Mouse (Mus musculus): ENCODE measurements around the gene Ncln.
"Not testable (repeated sequence)": the region's sequence is repeated elsewhere in the genome, so short reads cannot be mapped to it uniquely, and the experiment has no call there.

The Ncln gene

DNA sequence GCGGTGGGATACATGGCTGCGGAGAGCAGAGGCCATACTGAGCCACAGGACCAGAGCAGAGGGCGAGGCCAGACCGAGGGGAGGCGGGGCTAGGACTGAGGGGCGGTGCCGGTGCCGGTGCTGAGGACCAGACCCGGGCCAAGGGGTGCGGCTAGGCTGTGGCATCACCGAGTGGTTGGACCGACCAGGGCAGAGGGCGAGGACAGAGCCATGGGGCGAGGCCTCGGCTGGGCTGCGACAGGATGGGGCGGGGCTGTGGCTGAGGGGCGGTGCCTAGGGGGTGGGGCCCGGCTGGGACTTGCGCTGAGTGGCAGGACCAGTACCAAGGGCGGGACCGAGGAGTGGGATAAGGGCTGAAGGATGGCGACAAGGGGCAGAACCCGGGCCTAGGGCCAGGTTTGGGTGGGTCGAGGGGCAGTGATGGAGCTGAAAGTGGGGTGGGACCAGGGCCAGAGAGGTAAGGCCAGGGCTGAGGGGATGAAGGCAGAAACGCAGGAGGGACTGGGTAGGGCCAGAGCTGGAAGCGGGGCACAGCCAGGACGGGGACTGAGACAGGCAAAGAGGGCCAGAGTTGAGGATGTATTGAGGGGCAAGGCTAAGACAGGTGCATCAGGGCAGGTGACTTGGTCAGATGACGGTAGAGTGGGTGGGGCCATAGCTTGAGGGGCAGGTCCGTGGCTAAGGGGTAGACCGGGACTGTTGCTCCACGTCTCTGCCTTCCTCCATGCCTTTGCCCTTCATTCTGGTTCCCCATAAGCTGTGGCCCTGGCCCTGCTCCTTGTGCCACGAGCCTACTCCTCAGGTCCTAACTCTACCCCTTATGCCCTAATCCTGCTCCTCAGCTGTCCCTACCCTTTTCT is 31.6 kb downstream of the Ncln start:
- DNase-seq (ENCODE audit: low read depth in 1 of 2, low spot score in 2 of 2) = no peak

DNA sequence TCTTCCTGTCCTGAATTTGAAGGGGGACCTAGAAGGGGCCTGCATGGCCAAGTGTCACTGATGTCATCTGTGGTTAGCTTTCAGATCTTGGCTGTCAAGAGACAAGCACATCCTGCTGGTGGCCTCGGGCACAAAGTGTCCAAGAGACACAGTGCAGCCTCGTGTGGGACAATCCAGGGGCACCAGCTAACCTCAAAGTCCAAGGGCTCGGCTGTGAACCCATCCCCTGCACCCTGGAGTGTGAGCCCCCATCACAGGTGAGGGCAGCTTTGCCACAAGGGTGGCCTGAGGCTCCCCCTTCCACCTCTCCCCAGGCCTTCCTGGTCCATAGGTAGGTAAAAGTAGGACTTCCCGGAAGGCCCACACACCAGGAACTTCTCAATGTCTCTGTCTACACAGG is 32.7 kb downstream of the Ncln start:
- no peak for DNase-seq (ENCODE audit: low read depth in 1 of 2, low spot score in 2 of 2)

GRCm38 (mm10) chr10:81462917-81463316 is 33.3 kb downstream of the Ncln start:
- no peak for DNase-seq (ENCODE audit: low read depth in 1 of 2, low spot score in 2 of 2)

- DNase-seq (ENCODE audit: low read depth in 1 of 2, low spot score in 2 of 2) = no peak
Observed at GRCm38 (mm10) chr10:81462415-81462804, 33.8 kb downstream of the Ncln start.

DNA sequence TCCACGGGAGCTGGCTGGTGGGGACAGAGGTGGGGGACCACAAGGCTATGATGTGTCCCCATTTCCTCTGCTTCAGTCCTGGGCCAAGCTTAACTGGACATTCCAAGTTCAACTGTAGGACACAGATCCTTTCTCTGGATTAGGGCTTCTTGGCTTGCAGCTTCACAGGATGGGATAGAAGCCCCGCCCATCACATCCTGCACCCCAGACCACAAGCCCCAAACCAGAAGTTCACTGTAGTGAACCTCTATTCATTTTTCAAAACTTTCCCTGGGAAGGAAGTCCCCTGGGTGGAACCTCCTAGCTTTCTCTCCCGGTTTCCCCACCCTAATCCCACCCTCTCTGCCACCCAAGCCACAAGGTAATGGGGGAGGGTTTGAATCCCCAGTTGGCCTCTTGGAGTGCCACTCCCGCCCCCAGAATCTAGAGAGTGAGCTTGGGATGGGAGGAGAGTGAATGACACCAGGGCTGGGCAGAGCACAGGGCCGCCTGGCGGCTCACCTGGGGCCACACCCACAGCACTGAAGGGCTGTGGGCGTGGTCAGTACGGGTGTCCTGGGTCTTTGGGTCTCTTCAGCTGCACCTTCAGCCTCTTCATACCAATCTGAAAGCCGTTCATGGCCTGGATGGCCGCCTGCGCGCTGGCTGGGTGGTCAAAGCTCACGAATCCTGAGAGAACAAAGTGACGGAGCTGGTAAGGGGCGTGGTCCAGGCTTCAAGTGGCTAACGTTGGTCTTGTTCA is 34.3 kb downstream of the Ncln start:
- DNase-seq (ENCODE audit: low read depth in 1 of 2, low spot score in 2 of 2) = no peak

DNA sequence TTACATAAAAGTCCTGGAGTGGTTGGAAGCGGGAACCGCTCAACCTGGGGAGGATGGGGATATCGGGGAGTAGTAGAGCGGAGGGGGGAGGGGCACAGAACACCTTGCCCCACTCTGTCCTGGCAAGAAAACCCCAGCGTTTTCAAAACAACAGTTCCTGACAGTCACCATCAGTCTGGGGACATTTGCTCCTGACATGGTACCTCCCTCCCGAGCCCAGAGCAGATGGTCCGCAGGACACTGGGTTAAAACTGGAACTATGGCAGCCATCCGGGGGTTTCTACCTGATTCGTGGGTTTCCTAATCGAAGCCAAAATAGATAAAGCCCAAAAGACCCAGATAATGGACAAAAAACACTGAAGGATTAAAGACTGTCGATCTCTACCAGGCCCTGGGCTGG is 35.2 kb downstream of the Ncln start:
- DNase-seq (ENCODE audit: low read depth in 1 of 2, low spot score in 2 of 2) = no peak

DNA sequence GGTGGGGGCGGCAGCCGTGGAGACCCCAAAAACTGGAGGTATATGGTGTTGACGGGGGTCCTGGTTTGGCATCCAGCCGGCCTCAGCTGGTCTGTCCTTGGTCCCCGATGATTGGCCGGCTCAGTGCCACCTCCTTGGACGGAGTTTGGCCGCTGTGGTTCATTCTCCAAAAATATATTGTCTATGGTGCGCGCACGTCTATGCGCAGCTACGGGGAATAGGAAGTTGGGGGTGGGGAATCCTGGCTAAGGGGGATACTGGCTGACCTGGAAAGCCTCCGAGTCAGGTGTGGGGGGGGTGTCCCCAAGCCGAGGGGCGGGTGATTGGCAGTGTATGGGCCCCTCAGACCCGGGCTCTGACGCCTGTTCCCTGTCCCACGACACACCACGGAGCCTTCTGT is 35.7 kb downstream of the Ncln start:
- DNase-seq (ENCODE audit: low read depth in 1 of 2, low spot score in 2 of 2) = no peak

- no peak for DNase-seq (ENCODE audit: low read depth in 1 of 2, low spot score in 2 of 2)
Observed at GRCm38 (mm10) chr10:81459399-81459798, 36.8 kb downstream of the Ncln start.

DNA sequence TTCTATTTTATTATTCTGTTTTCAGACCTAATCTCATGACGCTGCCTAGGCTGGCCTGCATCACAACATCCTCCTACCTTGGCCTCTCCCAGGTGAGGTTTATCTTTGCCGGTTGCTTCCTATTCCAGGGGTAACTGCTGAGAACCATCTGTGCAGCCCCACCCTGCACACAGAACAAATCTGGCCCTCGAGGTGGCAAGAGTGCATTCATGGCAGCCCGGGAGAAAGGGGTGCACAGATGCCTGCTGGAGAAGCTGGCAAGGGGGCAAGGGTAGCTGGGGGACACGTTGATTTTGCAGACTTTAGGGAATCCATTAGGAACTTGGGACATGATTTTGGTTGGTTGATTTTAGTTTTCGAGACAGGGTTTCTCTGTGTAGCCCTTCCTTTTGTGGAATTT is 37.9 kb downstream of the Ncln start:
- DNase-seq (ENCODE audit: low read depth in 1 of 2, low spot score in 2 of 2) = no peak

DNA sequence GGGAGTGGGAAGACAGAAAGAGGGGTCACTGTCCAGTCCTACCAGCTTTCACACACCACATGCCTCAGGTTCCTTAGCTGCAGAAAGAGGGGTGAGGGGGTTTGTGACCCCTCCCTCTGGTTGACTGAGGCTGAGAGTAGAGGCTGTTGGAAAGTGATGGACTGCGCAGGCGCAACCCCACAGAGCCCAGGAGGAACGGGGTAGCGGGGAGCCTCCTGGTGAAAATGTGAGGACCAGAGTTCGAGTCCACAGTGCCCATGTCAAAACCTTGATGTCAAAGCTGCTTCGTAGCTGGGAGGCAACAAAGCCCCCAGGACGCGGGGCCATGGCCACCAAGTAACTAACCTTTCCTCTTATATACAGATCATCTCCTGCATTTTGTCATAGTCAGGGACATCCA is 38.6 kb downstream of the Ncln start:
- no peak for DNase-seq (ENCODE audit: low read depth in 1 of 2, low spot score in 2 of 2)

DNA sequence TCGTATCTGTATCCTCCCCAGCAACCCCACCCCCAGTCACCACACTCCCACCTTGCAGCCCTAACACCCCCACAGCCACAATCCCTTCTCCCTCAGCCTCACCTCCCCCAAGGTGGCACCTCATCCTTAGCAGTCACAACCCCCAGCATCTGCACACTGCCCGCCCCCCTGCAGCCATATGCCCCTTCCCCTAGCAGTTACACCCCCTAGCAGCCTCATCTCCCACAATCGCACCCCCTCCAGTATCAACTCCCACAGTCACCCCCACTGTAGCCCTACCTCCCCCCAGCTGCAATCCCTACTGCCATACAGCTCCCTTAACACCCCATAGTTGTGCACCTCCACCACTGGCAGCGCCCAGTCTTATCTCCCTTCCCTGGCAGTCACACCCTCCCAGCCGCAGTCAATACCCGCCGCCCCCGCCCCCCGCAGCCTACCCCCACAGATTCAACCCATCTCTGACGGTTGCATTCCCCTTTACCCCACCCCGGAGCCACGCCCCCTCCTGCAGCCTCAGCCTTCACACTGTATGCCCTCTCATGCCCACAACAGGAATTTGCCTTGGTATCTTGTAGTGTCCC is 39.1 kb downstream of the Ncln start:
- no peak for DNase-seq (ENCODE audit: low read depth in 1 of 2, low spot score in 2 of 2)

- no peak for DNase-seq (ENCODE audit: low read depth in 1 of 2, low spot score in 2 of 2)
Observed at GRCm38 (mm10) chr10:81455181-81455895, 40.9 kb downstream of the Ncln start, which contains the start of gene Nfic. Gene Nfic, minus strand, starts transcription at chr10:81455635.

DNA sequence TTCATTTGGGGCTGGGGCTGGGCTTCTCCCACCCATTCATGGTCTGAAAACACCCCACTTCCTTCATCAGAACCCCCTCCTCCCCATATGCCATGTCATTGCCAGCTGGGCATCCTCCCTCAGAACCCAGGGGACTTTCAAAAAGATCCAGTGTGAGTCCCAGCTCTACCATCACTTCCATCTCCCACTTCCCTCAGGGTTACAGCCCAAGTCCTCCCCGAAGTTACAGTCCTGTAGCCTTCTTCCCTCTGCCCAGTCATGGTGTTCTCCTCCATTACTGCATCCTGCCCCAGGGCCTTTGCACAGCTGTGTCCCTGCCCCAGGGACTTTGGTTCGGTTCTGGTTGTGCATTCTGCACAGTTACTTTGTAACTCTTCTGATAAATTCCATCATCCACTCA is 42.1 kb downstream of the Ncln start:
- DNase-seq (ENCODE audit: low read depth in 1 of 2, low spot score in 2 of 2) = no peak

- DNase-seq (ENCODE audit: low read depth in 1 of 2, low spot score in 2 of 2) = no peak
Observed at GRCm38 (mm10) chr10:81452947-81453288, 43.3 kb downstream of the Ncln start.

GRCm38 (mm10) chr10:81452237-81452946 is 43.8 kb downstream of the Ncln start:
- no peak for DNase-seq (ENCODE audit: low read depth in 1 of 2, low spot score in 2 of 2)

GRCm38 (mm10) chr10:81451365-81451745 is 44.8 kb downstream of the Ncln start:
- no peak for DNase-seq (ENCODE audit: low read depth in 1 of 2, low spot score in 2 of 2)

DNA sequence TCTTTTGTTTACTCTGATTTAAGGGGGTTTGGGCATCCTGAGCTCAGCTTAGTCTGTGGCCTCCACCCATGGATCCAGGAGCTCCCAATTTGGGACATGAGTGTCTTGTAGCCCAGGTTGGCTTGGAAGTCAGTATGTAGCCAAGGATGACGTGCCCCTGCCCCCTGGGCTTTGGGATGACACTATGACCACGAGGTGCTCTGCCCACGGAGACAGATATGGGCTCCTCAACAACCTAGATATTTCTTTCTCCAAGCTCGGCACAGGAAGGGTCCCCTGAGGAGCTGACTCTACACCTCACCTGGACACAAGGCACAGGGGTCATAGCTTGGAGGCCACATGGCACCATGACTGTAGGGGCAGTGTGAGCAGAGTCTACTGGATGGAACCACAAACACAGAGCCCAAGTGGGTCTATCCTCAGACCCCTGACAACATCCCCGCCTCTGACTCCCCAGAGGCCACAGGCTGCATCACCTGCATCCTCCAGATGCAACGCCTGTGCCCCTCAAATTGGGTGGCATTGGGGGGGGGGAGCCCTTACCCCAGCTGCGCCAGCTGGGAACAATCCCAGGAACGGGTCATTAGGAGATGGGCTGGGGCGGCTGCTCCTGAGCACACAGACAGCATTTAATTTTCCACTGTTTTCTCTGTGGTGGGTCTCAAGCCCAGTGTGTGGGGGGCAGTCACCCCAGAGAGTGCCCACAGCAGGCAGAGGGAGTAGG is 45.4 kb downstream of the Ncln start:
- no peak for DNase-seq (ENCODE audit: low read depth in 1 of 2, low spot score in 2 of 2)

DNA sequence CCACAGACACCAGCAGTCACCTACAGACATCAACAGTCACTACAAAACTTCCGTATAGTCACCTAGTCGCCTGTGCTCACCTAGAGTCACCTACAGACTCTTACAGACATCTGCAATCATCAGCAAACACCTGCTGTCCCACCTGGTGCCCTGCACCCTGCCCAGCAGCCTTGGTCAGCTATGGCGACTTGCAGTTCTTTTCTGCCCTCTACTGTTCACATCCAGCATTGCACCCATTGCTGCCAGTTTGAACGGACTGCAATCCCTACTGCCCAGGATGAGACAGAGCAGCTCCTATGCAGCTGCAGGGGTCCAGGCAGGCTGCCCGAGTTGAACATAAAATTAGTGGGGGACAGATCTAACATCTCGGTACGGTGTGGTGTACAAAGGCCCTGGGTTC is 46.1 kb downstream of the Ncln start:
- DNase-seq (ENCODE audit: low read depth in 1 of 2, low spot score in 2 of 2) = peak in 1 of 2 experiments; percentile 66

GRCm38 (mm10) chr10:81445516-81445915 is 50.7 kb downstream of the Ncln start:
- DNase-seq (ENCODE audit: low read depth in 1 of 2, low spot score in 2 of 2) = not testable (repeated sequence)

- DNase-seq (ENCODE audit: low read depth in 1 of 2, low spot score in 2 of 2) = no peak
Observed at GRCm38 (mm10) chr10:81441019-81441418, 55.2 kb downstream of the Ncln start.
